Mouse (Mus musculus) kidney, adult 2 months (tissue): ENCODE data around the gene Fam107b.

Source experiments
- CTCF ChIP-seq: fragments of 200-500 bp; conservative IDR thresholded peaks from 2 replicates; pipeline ENCODE4 v1.5.1; 2011; ENCODE audit warnings: low read depth, mild to moderate bottlenecking, control low read depth, low read length, moderate library complexity, mixed read lengths; ENCODE audit not compliant: insufficient read depth, insufficient read length
- POLR2A ChIP-seq: fragments of 200-500 bp; IDR thresholded peaks from one replicate; pipeline ENCODE4 v1.6.1; 2011; ENCODE audit warnings: low read depth, low read length, control low read depth

DNA sequence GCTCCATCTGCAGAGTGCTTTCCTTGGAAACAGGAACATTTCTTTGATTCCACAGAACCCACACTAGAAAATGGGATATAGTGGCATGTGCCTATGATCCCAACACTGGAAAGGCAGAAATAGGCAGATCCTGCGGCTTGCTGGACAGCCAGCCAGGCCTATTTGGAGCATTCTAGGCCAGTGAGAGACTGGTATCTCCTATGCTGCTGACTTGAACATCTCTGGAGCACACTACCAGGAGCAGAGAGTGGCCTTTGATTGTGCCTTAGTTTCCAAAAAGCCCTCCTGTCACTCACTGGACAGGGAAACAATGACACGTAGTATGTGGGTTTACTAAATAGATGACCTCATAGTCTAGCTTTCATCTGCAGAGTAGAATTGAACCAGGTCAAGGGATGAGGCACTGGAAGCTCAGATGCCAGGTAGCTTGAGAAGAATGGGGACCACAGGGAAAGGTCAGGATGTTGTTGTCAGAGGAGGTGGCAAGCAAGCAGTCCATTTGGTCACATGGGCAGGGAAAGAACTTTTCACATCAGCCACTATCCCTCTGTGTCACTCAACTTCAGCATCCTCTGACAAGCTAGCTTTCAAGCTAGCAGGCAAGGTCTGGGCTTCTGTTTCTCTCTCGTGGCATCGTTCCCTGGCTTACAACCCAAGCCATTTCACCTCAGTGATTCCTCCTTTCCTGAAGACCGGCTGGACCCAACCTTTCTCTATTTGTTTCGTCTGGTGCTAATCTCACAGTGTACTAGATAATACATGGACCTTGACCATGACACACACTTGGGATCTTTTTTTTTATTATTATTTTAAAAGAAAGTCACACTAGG lies 20.0 kb downstream of the Fam107b start:
- TF ChIP-seq CTCF: no peak
- TF ChIP-seq POLR2A: no peak
